Mouse (Mus musculus): Measurements from ENCODE around the gene Cx3cr1. TPM values are rescaled to one million over a fixed set of nuclear protein-coding genes. Genes with fewer than 3 reads are reported as not detected.

Cx3cr1 gene
- polyA plus RNA-seq, 1 experiment = 3.9 TPM

GRCm38 (mm10) chr9:119972166-119972565, 97.5 kb downstream of the Cx3cr1 start:
- Histone ChIP-seq H3K27ac (ENCODE audit: insufficient read depth, low read depth, low read length) (no peak overlapping the region), H3K4me3 (ENCODE audit: low read depth, low read length) (no peak overlapping the region), H3K27me3 (ENCODE audit: control insufficient read depth, insufficient read depth, low read length) (no peaks in the 10 kb centered on the region), H3K36me3 (ENCODE audit: control insufficient read depth, insufficient read depth, low read length) (peaks cover 29% of the 10 kb centered on the region), H3K4me1 (ENCODE audit: control insufficient read depth, insufficient read depth, insufficient read length, low read length) (peaks cover 3% of the 10 kb centered on the region; the same call in 1 of the 2 replicates)
- WGBS = 95% methylated on average over 10 of the region's 10 CpGs
- TF ChIP-seq POLR2A (IDR thresholded peaks at IDR 0.05; ENCODE audit: low read depth, low read length) = no peak
- TF ChIP-seq CTCF (IDR thresholded peaks at IDR 0.05; ENCODE audit: extremely low read depth, insufficient read length, insufficient replicate concordance, low read depth, low read length) = no peak

GRCm38 (mm10) chr9:119970763-119971656, 98.7 kb downstream of the Cx3cr1 start:
- Histone ChIP-seq H3K4me3 (ENCODE audit: low read depth, low read length) (no peak overlapping the region), H3K27ac (ENCODE audit: insufficient read depth, low read depth, low read length) (no peak overlapping the region), H3K4me1 (ENCODE audit: control insufficient read depth, insufficient read depth, insufficient read length, low read length) (0 out of 2 replicates have a peak, but pooled peaks cover 2% of the 10 kb centered on the region), H3K27me3 (ENCODE audit: control insufficient read depth, insufficient read depth, low read length) (no peaks in the 10 kb centered on the region), H3K36me3 (ENCODE audit: control insufficient read depth, insufficient read depth, low read length) (peaks cover 29% of the 10 kb centered on the region)
- TF ChIP-seq CTCF (IDR thresholded peaks at IDR 0.05; ENCODE audit: extremely low read depth, insufficient read length, insufficient replicate concordance, low read depth, low read length) (no peak), POLR2A (IDR thresholded peaks at IDR 0.05; ENCODE audit: low read depth, low read length) (no peak)
- WGBS = 76% methylated on average over 7 of the region's 7 CpGs

- no peak overlapping the region for H3K27ac ChIP-seq (ENCODE audit: insufficient read depth, low read depth, low read length)
- WGBS = 59% methylated on average over 6 of the region's 6 CpGs
- H3K27me3 ChIP-seq (ENCODE audit: control insufficient read depth, insufficient read depth, low read length) = no peaks in the 10 kb centered on the region
- TF ChIP-seq POLR2A (IDR thresholded peaks at IDR 0.05; ENCODE audit: low read depth, low read length) (no peak), CTCF (IDR thresholded peaks at IDR 0.05; ENCODE audit: extremely low read depth, insufficient read length, insufficient replicate concordance, low read depth, low read length) (peak; percentile 39; the same call in 1 of the 2 replicates)
- H3K4me1 ChIP-seq (ENCODE audit: control insufficient read depth, insufficient read depth, insufficient read length, low read length) = 0 out of 2 replicates have a peak, but pooled peaks cover 2% of the 10 kb centered on the region
- H3K4me3 ChIP-seq (ENCODE audit: low read depth, low read length) = no peak overlapping the region
- peaks cover 29% of the 10 kb centered on the region for H3K36me3 ChIP-seq (ENCODE audit: control insufficient read depth, insufficient read depth, low read length)
These were observed 99.5 kb downstream of the Cx3cr1 start for GRCm38 (mm10) chr9:119970221-119970620.

- H3K4me1 ChIP-seq (ENCODE audit: control insufficient read depth, insufficient read depth, insufficient read length, low read length) = 0 out of 2 replicates have a peak, but pooled peaks cover 2% of the 10 kb centered on the region
- no peak overlapping the region for H3K4me3 ChIP-seq (ENCODE audit: low read depth, low read length)
- no peak for TF ChIP-seq POLR2A (IDR thresholded peaks at IDR 0.05; ENCODE audit: low read depth, low read length)
- TF ChIP-seq CTCF (IDR thresholded peaks at IDR 0.05; ENCODE audit: extremely low read depth, insufficient read length, insufficient replicate concordance, low read depth, low read length) = no peak
- no peak overlapping the region for H3K27ac ChIP-seq (ENCODE audit: insufficient read depth, low read depth, low read length)
- H3K36me3 ChIP-seq (ENCODE audit: control insufficient read depth, insufficient read depth, low read length) = peaks cover 29% of the 10 kb centered on the region
- WGBS = 87% methylated on average over 7 of the region's 7 CpGs
- no peaks in the 10 kb centered on the region for H3K27me3 ChIP-seq (ENCODE audit: control insufficient read depth, insufficient read depth, low read length)
These were observed 99.9 kb downstream of the Cx3cr1 start for GRCm38 (mm10) chr9:119969811-119970210.

- H3K4me1 ChIP-seq (ENCODE audit: control insufficient read depth, insufficient read depth, insufficient read length, low read length) = peaks cover 3% of the 10 kb centered on the region; the same call in 1 of the 2 replicates
- H3K27me3 ChIP-seq (ENCODE audit: control insufficient read depth, insufficient read depth, low read length) = no peaks in the 10 kb centered on the region
- TF ChIP-seq POLR2A (IDR thresholded peaks at IDR 0.05; ENCODE audit: low read depth, low read length) = no peak
- no peak for TF ChIP-seq CTCF (IDR thresholded peaks at IDR 0.05; ENCODE audit: extremely low read depth, insufficient read length, insufficient replicate concordance, low read depth, low read length)
- no peak overlapping the region for H3K27ac ChIP-seq (ENCODE audit: insufficient read depth, low read depth, low read length)
- 87% methylated on average over 26 of the region's 26 CpGs for WGBS
- H3K36me3 ChIP-seq (ENCODE audit: control insufficient read depth, insufficient read depth, low read length) = peaks cover 2% of the 10 kb centered on the region
- H3K4me3 ChIP-seq (ENCODE audit: low read depth, low read length) = no peak overlapping the region
These were observed 103.3 kb downstream of the Cx3cr1 start for GRCm38 (mm10) chr9:119966221-119966910.

GRCm38 (mm10) chr9:119965186-119965585, 104.5 kb downstream of the Cx3cr1 start:
- Histone ChIP-seq H3K4me3 (ENCODE audit: low read depth, low read length) (no peak overlapping the region), H3K27ac (ENCODE audit: insufficient read depth, low read depth, low read length) (no peak overlapping the region), H3K27me3 (ENCODE audit: control insufficient read depth, insufficient read depth, low read length) (no peaks in the 10 kb centered on the region), H3K36me3 (ENCODE audit: control insufficient read depth, insufficient read depth, low read length) (no peaks in the 10 kb centered on the region), H3K4me1 (ENCODE audit: control insufficient read depth, insufficient read depth, insufficient read length, low read length) (peaks cover 1% of the 10 kb centered on the region; the same call in 1 of the 2 replicates)
- TF ChIP-seq CTCF (IDR thresholded peaks at IDR 0.05; ENCODE audit: extremely low read depth, insufficient read length, insufficient replicate concordance, low read depth, low read length) = no peak
- no peak for TF ChIP-seq POLR2A (IDR thresholded peaks at IDR 0.05; ENCODE audit: low read depth, low read length)
- 60% methylated on average over 3 of the region's 3 CpGs for WGBS

- Histone ChIP-seq H3K4me3 (ENCODE audit: low read depth, low read length) (no peak overlapping the region), H3K27ac (ENCODE audit: insufficient read depth, low read depth, low read length) (no peak overlapping the region), H3K36me3 (ENCODE audit: control insufficient read depth, insufficient read depth, low read length) (no peaks in the 10 kb centered on the region), H3K27me3 (ENCODE audit: control insufficient read depth, insufficient read depth, low read length) (no peaks in the 10 kb centered on the region), H3K4me1 (ENCODE audit: control insufficient read depth, insufficient read depth, insufficient read length, low read length) (peaks cover 1% of the 10 kb centered on the region; the same call in 1 of the 2 replicates)
- 66% methylated on average over 3 of the region's 3 CpGs for WGBS
- no peak for TF ChIP-seq POLR2A (IDR thresholded peaks at IDR 0.05; ENCODE audit: low read depth, low read length)
- no peak for TF ChIP-seq CTCF (IDR thresholded peaks at IDR 0.05; ENCODE audit: extremely low read depth, insufficient read length, insufficient replicate concordance, low read depth, low read length)
These were observed 105.5 kb downstream of the Cx3cr1 start for GRCm38 (mm10) chr9:119964206-119964605.

Data from small intestine, adult 2 months (tissue).